Mouse (Mus musculus): ENCODE measurements around the gene 1700020N15Rik. TPM values are rescaled to one million over a fixed set of nuclear protein-coding genes. Genes with fewer than 3 reads are reported as not detected.

Gene 1700020N15Rik
- not detected in 2 replicates for total RNA-seq (2023)

DNA sequence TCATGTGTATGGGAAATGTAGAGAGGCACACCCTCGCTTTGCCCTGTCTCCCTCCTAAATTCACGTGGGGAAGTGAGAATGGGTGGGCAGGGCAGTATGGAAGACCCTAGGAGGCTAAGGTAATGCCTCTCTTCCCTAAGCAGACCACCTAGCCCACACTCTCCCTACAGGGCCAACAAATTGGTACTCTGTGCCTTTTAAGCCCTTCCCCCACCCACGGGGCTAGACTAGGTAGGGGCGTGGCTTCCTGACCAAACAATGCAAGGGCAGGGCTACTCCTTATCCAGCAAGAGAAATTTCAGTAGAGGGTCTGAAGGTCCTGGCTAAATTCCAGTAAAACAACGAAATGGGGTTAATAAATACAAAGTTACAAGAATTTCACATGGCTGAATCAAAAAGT lies at the start of gene 1700020N15Rik:
Gene 1700020N15Rik (plus strand): TSS at position 301 of the 400 bp plus-strand sequence.

Data from neutrophil, adult 65 days (primary cell).